Mouse (Mus musculus): ENCODE measurements at regions not wholly inside any gene's neighbourhood (a gene's known extent, or its start where the extent isn't known, plus 50 kb on each side); places are given as distances from the start of the nearest gene placed in this dataset.
A peak's percentile ranks its signal among the peaks of the same experiment; 100 is the strongest.

DNA sequence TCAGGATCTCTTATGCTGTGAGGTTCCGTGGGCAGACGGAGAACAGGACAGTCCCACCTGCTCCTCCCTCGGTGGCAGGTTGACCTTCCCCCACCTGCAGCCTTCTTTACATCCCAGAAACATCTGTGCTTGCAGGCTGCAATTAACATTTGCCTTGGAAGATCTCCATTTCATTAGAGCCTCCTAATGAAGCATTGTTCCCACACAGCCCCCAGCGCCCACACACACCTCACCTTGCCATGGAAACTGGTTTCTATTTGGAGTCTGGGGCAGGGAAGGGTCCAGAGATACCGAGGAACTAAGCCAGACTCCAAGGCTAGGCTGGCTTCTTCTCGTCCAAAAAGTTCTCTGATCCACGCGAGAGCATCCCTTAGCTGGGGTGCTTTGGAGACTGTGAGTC is 56.6 kb upstream of the Rpl38 start:
- no peak overlapping the region for H3K27ac ChIP-seq
- H3K9me3 ChIP-seq (replicated peaks): 0 out of 2 replicates have a peak, but pooled peaks cover 2% of the 10 kb centered on the region
- H3K4me1 ChIP-seq: no peaks in the 10 kb centered on the region
- ATAC-seq (ENCODE audit: low FRiP score): no peak
- no peak overlapping the region for H3K4me2 ChIP-seq (replicated peaks)
- no peaks in the 10 kb centered on the region for H3K27me3 ChIP-seq
- H3K9ac ChIP-seq: no peak overlapping the region
- no peaks in the 10 kb centered on the region for H3K36me3 ChIP-seq
- H3K4me3 ChIP-seq: no peak overlapping the region
- WGBS: 75% methylated on average over 8 of the region's 8 CpGs

DNA sequence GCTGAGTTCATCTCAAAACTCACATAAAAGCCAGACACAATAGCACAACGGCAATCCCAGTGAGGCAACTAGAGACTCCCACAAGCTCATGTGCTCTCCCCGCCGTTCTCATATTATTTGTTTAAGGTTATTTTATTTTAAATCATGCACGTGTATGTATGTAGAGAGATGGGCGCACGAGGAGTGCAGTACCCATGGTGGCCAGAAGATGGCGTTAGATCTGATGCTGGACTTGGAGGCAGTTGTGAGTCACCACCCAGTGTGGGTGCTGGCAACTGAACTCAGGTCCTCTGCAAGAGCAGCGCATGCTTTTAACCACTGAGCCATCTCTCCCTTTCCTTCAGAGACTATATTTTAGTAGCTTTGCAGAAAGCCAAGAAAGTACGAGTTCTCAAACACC is 60.3 kb upstream of the Rpl38 start:
- H3K27me3 ChIP-seq: no peaks in the 10 kb centered on the region
- H3K4me2 ChIP-seq (replicated peaks): no peak overlapping the region
- 91% methylated on average over 9 of the region's 9 CpGs for WGBS
- H3K4me3 ChIP-seq: no peak overlapping the region
- no peak for ATAC-seq (ENCODE audit: low FRiP score)
- H3K4me1 ChIP-seq: no peaks in the 10 kb centered on the region
- no peaks in the 10 kb centered on the region for H3K36me3 ChIP-seq
- H3K9me3 ChIP-seq (replicated peaks): 0 out of 2 replicates have a peak, but pooled peaks cover 2% of the 10 kb centered on the region
- no peak overlapping the region for H3K9ac ChIP-seq
- no peak overlapping the region for H3K27ac ChIP-seq

DNA sequence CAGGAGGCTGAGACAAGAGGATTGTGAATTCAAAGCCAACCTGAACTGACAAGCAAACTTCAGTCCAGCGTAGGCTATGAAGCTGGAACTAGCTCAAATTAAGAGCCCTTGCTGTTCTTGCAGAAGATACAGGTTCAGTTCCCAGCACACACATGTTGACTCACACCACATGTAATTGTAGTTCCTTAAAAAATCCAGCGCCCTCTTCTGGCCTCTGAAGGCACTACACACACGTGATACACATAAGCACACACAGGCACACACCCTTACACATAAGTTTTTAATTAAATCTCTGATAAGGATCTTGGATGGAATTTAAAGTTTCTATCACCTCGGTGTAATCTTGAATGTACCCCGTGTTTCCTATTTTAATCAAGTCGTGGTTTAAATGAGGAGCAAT is 65.2 kb upstream of the Rpl38 start:
- H3K4me2 ChIP-seq (replicated peaks): no peak overlapping the region
- H3K9me3 ChIP-seq (replicated peaks): no peaks in the 10 kb centered on the region
- 76% methylated on average over 6 of the region's 6 CpGs for WGBS
- no peak overlapping the region for H3K9ac ChIP-seq
- ATAC-seq (ENCODE audit: low FRiP score): no peak
- no peak overlapping the region for H3K4me3 ChIP-seq
- no peak overlapping the region for H3K27ac ChIP-seq
- H3K27me3 ChIP-seq: no peaks in the 10 kb centered on the region
- 0 out of 2 replicates have a peak, but pooled peaks cover 2% of the 10 kb centered on the region for H3K4me1 ChIP-seq
- H3K36me3 ChIP-seq: no peaks in the 10 kb centered on the region

DNA sequence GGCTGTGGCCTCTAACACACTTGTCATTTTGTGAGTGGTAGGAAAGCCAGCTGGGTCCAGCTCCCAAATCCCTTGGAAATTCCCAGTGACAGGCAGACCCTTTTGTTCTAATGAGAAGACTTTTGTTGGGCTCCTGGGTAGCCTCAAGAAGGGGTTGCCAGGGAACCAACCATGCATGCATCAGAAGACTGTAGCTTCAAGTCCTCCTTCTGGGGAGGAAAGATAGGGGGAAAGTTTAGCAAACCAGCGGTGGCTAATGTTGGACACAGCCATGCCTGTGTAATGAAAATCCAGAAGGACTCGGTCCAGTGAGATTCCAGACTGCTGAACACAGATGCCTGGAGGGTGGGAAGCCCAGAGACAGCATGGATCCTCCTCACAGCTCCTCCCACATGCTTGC is 71.1 kb upstream of the Rpl38 start:
- no peak overlapping the region for H3K9ac ChIP-seq
- H3K36me3 ChIP-seq: no peaks in the 10 kb centered on the region
- no peaks in the 10 kb centered on the region for H3K27me3 ChIP-seq
- H3K4me2 ChIP-seq (replicated peaks): no peak overlapping the region
- WGBS: 17% methylated on average over 2 of the region's 2 CpGs
- no peak overlapping the region for H3K4me3 ChIP-seq
- H3K9me3 ChIP-seq (replicated peaks): no peaks in the 10 kb centered on the region
- peak overlapping the region; percentile 57 for H3K27ac ChIP-seq
- ATAC-seq (ENCODE audit: low FRiP score): peak; percentile 77
- peaks cover 14% of the 10 kb centered on the region; the same call in 1 of the 2 replicates for H3K4me1 ChIP-seq

DNA sequence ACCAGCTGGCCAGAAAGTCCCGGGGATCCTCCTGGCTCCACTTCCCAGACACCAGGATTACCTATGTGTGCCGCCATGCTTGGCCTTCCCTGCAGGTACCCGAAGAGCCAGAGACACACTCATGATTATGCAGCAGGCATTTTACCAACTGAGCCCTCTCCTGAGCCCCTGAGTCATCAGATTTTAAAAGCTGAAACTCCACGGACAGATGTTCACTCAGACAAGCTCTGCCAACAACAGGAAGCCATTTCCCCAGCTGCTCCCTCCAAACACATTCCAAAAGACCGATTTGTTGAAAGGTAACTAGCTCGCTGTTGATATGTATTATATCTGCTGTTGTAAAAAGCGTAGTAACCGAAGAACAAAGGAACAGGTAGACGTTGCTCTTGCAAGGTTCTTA is 75.4 kb upstream of the Rpl38 start:
- 65% methylated on average over 9 of the region's 9 CpGs for WGBS
- Histone ChIP-seq H3K4me1 (peaks cover 16% of the 10 kb centered on the region; the same call in 1 of the 2 replicates), H3K9ac (no peak overlapping the region), H3K27ac (no peak overlapping the region), H3K4me2 (replicated peaks) (no peak overlapping the region), H3K36me3 (no peaks in the 10 kb centered on the region), H3K27me3 (no peaks in the 10 kb centered on the region), H3K4me3 (no peak overlapping the region), H3K9me3 (replicated peaks) (no peaks in the 10 kb centered on the region)
- no peak for ATAC-seq (ENCODE audit: low FRiP score)

DNA sequence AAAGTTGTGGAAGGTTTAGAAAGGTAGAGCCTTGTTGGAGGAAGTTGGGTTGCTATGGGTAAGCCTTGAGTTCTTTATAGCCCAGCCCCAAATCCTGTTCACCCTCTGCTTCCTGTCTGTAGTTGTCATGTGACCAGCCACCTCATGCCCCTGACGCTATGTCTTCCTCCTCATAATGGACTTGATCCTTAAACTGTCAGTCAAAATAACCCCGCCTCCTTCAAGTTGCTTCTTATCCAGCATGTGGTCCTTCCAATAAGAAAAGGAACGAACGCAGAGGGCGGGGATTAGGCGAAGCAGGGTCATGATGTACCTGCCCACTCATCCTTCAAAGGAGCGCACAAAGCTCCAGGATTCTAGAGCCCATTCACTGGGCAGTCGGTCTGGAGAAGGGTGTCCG is 79.8 kb upstream of the Rpl38 start:
- Histone ChIP-seq H3K4me3 (no peak overlapping the region), H3K4me2 (replicated peaks) (no peak overlapping the region), H3K36me3 (no peaks in the 10 kb centered on the region), H3K9me3 (replicated peaks) (0 out of 2 replicates have a peak, but pooled peaks cover 14% of the 10 kb centered on the region), H3K27me3 (no peaks in the 10 kb centered on the region), H3K27ac (no peak overlapping the region), H3K9ac (no peak overlapping the region), H3K4me1 (peaks cover 10% of the 10 kb centered on the region; the same call in 1 of the 2 replicates)
- 68% methylated on average over 9 of the region's 9 CpGs for WGBS
- no peak for ATAC-seq (ENCODE audit: low FRiP score)

DNA sequence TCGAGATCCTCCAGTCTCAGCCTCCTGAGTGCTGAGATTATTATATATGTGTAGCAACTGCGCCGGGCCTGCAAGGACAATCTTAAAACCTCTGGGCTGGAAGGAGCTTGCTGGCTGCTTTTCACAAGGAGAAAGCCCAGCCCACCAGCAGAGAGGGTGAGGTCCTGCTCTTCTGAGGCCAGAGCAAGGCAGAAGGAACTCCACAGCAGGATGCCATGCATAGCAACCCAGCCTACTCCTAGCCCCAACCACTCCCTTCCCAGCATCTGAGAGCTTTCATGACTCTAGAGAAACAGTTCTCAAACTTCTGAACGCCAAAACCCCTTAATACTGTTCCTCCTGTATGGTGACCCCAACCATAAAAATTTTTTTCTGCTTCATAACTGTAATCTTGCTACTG is 80.3 kb upstream of the Rpl38 start:
- H3K36me3 ChIP-seq: no peaks in the 10 kb centered on the region
- WGBS: 87% methylated on average over 4 of the region's 4 CpGs
- no peak overlapping the region for H3K4me3 ChIP-seq
- no peak overlapping the region for H3K4me2 ChIP-seq (replicated peaks)
- H3K9ac ChIP-seq: no peak overlapping the region
- H3K27me3 ChIP-seq: no peaks in the 10 kb centered on the region
- 0 out of 2 replicates have a peak, but pooled peaks cover 14% of the 10 kb centered on the region for H3K9me3 ChIP-seq (replicated peaks)
- no peak overlapping the region for H3K27ac ChIP-seq
- peaks cover 8% of the 10 kb centered on the region; the same call in 1 of the 2 replicates for H3K4me1 ChIP-seq
- no peak for ATAC-seq (ENCODE audit: low FRiP score)

DNA sequence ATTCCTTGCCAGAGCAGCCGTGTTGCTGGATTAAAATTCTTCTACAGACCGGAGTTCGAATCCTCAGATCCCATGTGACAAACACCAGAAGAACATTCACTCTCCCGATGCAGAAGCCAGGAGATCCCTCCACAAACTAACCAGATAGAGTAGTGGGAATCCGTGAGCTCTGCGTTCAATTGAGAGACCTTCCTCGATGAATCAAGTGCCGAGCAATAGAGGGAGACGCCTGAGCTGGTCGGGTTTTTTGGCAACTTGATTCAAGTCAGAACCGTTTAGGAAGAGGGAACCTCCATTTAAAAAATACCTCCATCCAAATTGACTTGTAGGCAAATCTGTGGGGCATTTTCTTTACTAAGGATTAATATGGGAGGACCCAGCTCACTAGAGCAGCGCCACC is 81.9 kb upstream of the Rpl38 start:
- Histone ChIP-seq H3K4me3 (no peak overlapping the region), H3K36me3 (no peaks in the 10 kb centered on the region), H3K9ac (no peak overlapping the region), H3K9me3 (replicated peaks) (0 out of 2 replicates have a peak, but pooled peaks cover 14% of the 10 kb centered on the region), H3K4me1 (peaks cover 8% of the 10 kb centered on the region; the same call in 1 of the 2 replicates), H3K4me2 (replicated peaks) (no peak overlapping the region), H3K27me3 (no peaks in the 10 kb centered on the region), H3K27ac (no peak overlapping the region)
- ATAC-seq (ENCODE audit: low FRiP score): no peak
- 90% methylated on average over 12 of the region's 12 CpGs for WGBS

DNA sequence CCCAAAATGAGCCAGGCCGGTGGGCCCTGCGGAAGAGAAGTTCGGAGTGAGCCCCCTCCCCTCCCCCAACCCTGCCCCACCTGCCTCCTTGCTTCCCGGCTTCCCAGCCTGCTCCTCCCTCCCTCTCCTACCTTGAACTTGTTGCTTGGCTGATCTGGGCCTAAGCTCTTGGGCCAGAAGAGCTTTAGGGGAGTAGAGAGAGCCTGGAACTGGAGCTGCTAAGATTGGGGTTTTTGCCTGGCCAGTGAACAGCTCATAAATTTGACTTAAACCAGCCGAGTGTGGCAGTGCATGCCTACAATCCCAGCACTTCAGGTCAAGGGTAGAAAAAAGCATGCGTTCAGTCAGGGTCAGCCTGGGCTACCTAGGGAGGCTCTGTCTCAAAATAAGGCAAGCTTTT is 83.5 kb upstream of the Rpl38 start:
- no peaks in the 10 kb centered on the region for H3K36me3 ChIP-seq
- no peak overlapping the region for H3K4me2 ChIP-seq (replicated peaks)
- H3K4me3 ChIP-seq: no peak overlapping the region
- H3K27me3 ChIP-seq: no peaks in the 10 kb centered on the region
- H3K4me1 ChIP-seq: peaks cover 6% of the 10 kb centered on the region; the same call in 1 of the 2 replicates
- no peak overlapping the region for H3K9ac ChIP-seq
- H3K27ac ChIP-seq: no peak overlapping the region
- no peak for ATAC-seq (ENCODE audit: low FRiP score)
- 0 out of 2 replicates have a peak, but pooled peaks cover 14% of the 10 kb centered on the region for H3K9me3 ChIP-seq (replicated peaks)
- WGBS: 78% methylated on average over 6 of the region's 6 CpGs

DNA sequence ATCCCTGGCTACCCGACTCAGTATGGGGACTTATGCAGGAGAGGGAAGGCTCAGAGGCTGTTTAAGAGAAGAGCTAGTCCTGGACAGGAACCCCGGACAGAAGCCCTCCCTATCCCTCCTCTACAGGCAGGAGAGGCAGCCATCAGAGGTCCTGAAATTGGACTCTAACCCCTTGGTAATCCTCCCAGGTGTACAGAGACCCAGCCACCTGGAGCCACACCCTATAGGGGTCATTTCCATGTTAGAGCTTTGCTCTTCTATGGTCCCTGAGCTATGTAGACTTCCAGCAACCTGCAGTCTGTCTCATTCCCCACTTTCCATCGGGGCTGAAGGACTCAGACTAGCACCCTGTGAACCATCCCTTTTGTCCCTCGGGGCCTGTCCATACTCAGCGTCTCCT is 84.2 kb upstream of the Rpl38 start:
- ATAC-seq (ENCODE audit: low FRiP score): no peak
- Histone ChIP-seq H3K4me3 (no peak overlapping the region), H3K9ac (no peak overlapping the region), H3K4me1 (0 out of 2 replicates have a peak, but pooled peaks cover 4% of the 10 kb centered on the region), H3K27me3 (no peaks in the 10 kb centered on the region), H3K4me2 (replicated peaks) (no peak overlapping the region), H3K27ac (no peak overlapping the region), H3K36me3 (no peaks in the 10 kb centered on the region), H3K9me3 (replicated peaks) (0 out of 2 replicates have a peak, but pooled peaks cover 14% of the 10 kb centered on the region)
- WGBS: 80% methylated on average over 5 of the region's 5 CpGs

DNA sequence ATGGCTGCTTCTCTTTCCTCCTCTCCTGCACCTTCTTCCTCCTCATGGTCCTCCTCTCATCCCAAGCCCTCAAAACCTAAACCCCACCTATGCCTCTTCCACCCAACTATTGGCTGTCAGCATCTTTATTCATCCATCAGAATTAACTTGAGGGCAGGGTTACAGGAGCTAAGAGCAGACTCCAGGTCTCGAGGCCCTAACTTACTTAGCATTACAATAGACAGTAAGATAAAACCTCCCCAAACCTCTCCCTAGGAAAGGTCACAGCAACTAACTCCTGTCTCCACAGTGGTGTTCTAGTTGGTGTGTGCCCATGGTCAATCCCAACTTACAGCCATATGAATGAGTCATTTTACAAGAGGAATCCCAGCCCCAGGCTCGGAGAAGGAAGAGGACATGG is 88.3 kb upstream of the Rpl38 start:
- Histone ChIP-seq H3K36me3 (no peaks in the 10 kb centered on the region), H3K27ac (no peak overlapping the region), H3K4me3 (no peak overlapping the region), H3K27me3 (no peaks in the 10 kb centered on the region), H3K9me3 (replicated peaks) (peaks cover 11% of the 10 kb centered on the region; the same call in 1 of the 2 replicates), H3K9ac (no peak overlapping the region), H3K4me1 (0 out of 2 replicates have a peak, but pooled peaks cover 4% of the 10 kb centered on the region), H3K4me2 (replicated peaks) (no peak overlapping the region)
- 62% methylated on average over 2 of the region's 2 CpGs for WGBS
- ATAC-seq (ENCODE audit: low FRiP score): no peak

DNA sequence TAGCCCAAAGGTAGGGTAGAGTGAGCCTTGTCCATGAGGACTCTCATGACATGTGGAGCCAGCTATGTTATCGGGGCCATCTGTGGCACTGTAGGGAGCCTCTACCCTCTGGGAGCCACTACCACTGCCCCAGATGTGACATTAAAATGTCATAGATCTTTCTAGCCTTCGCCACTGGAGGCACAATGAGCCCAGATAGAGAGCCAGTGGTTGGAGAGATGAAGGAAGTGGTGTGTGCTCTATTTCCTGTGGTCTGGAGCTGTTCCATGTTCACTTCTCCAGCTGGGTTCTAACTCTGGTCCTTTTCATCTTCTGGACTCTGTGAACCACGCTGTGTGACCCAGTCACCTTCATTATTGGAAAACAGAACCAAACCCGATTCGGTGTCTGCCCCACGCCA is 89.8 kb upstream of the Rpl38 start:
- Histone ChIP-seq H3K9ac (no peak overlapping the region), H3K27ac (no peak overlapping the region), H3K9me3 (replicated peaks) (peaks cover 19% of the 10 kb centered on the region; the same call in 1 of the 2 replicates), H3K4me1 (0 out of 2 replicates have a peak, but pooled peaks cover under 1% of the 10 kb centered on the region), H3K4me3 (no peak overlapping the region), H3K4me2 (replicated peaks) (no peak overlapping the region), H3K27me3 (no peaks in the 10 kb centered on the region), H3K36me3 (no peaks in the 10 kb centered on the region)
- no peak for ATAC-seq (ENCODE audit: low FRiP score)
- WGBS: 90% methylated on average over 6 of the region's 6 CpGs

DNA sequence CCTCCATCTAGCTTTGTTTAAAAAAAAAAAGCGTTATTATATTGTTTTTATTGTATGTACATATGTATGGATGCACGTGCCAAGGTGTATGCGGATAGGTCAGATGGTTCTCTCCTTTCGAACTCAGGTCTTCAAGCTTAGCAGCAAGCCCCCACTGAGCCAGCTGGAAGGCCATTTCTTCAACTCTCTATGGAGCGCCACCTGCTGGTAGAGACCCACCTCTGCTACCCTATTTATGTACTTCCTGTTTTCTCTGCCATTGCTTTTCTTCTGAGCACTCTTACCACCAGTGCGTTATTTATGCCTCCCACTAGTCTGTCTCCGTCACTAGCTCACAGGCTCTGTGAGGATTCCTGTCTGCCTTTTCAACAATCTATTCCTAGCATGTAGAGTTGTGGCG is 91.5 kb upstream of the Rpl38 start:
- no peak overlapping the region for H3K4me2 ChIP-seq (replicated peaks)
- H3K4me3 ChIP-seq: no peak overlapping the region
- H3K9ac ChIP-seq: no peak overlapping the region
- H3K4me1 ChIP-seq: no peaks in the 10 kb centered on the region
- 82% methylated on average over 8 of the region's 8 CpGs for WGBS
- H3K27me3 ChIP-seq: no peaks in the 10 kb centered on the region
- no peak overlapping the region for H3K27ac ChIP-seq
- H3K36me3 ChIP-seq: no peaks in the 10 kb centered on the region
- ATAC-seq (ENCODE audit: low FRiP score): no peak
- H3K9me3 ChIP-seq (replicated peaks): peaks cover 19% of the 10 kb centered on the region; the same call in 1 of the 2 replicates
